Mouse (Mus musculus) lung, postnatal 25 days (tissue): ENCODE data around the gene Heyl.
"Not testable (repeated sequence)": the region's sequence is repeated elsewhere in the genome, so short reads cannot be mapped to it uniquely, and the experiment has no call there.

ENCODE experiments used
- DNase-seq: peaks from one replicate; pipeline ENCODE4 v3.0.0; 2022; ENCODE audit warnings: low spot score

Gene Heyl

GRCm38 (mm10) chr4:123286790-123287189 lies 53.4 kb downstream of the Heyl start:
- DNase-seq: no peak

GRCm38 (mm10) chr4:123289038-123289437 lies 55.7 kb downstream of the Heyl start:
- no peak for DNase-seq

- no peak for DNase-seq
These were observed 59.0 kb downstream of the Heyl start for GRCm38 (mm10) chr4:123292390-123292789.

GRCm38 (mm10) chr4:123292989-123293388 lies 59.6 kb downstream of the Heyl start:
- DNase-seq: no peak

- no peak for DNase-seq
These were observed 60.5 kb downstream of the Heyl start for GRCm38 (mm10) chr4:123293661-123294443.

- DNase-seq: not testable (repeated sequence)
These were observed 61.7 kb downstream of the Heyl start for GRCm38 (mm10) chr4:123295026-123295425.

- DNase-seq: no peak
These were observed 62.3 kb downstream of the Heyl start for GRCm38 (mm10) chr4:123295516-123296147.

- no peak for DNase-seq
These were observed 62.8 kb downstream of the Heyl start for GRCm38 (mm10) chr4:123296148-123296534.

GRCm38 (mm10) chr4:123297195-123297960 lies 64.0 kb downstream of the Heyl start:
- no peak for DNase-seq

GRCm38 (mm10) chr4:123298226-123298625 lies 64.9 kb downstream of the Heyl start:
- DNase-seq: no peak

GRCm38 (mm10) chr4:123298980-123299670 lies 65.8 kb downstream of the Heyl start:
- DNase-seq: no peak
